Mouse (Mus musculus) intestine, embryonic 15.5 days (tissue): ENCODE measurements at regions not wholly inside any gene's neighbourhood (a gene's known extent, or its start where the extent isn't known, plus 50 kb on each side); places are given as distances from the start of the nearest gene placed in this dataset.
A peak's percentile ranks its signal among the peaks of the same experiment; 100 is the strongest.
"Not testable (repeated sequence)": the region's sequence is repeated elsewhere in the genome, so short reads cannot be mapped to it uniquely, and the experiment has no call there.

Experiments used
- ATAC-seq: fragments of 200-750 bp; cut with Nextera tagmentation; 2 replicates; pipeline ENCODE4 v1.8.0; 2017; ENCODE audit warnings: moderate TSS enrichment, moderate library complexity
- H3K27ac ChIP-seq: fragments of 300-500 bp; sonication (generic); 2 replicates; pipeline ENCODE4 v1.5.1; 2015; ENCODE audit warnings: mild to moderate bottlenecking, inconsistent platforms
- H3K27me3 ChIP-seq: fragments of 300-500 bp; sonication (generic); replicated peaks from 2 replicates; pipeline ENCODE4 v1.6.1; 2015; ENCODE audit warnings: inconsistent platforms
- H3K36me3 ChIP-seq: fragments of 300-500 bp; sonication (generic); 2 replicates; pipeline ENCODE4 v1.6.1; 2015; ENCODE audit warnings: inconsistent platforms
- H3K4me1 ChIP-seq: fragments of 300-500 bp; sonication (generic); replicated peaks from 2 replicates; pipeline ENCODE4 v1.6.1; 2015; ENCODE audit warnings: inconsistent platforms
- H3K4me2 ChIP-seq: fragments of 300-500 bp; sonication (generic); replicated peaks from 2 replicates; pipeline ENCODE4 v1.6.1; 2015; ENCODE audit warnings: mild to moderate bottlenecking, inconsistent platforms
- H3K4me3 ChIP-seq: fragments of 300-500 bp; sonication (generic); replicated peaks from 2 replicates; pipeline ENCODE4 v1.5.1; 2015; ENCODE audit warnings: inconsistent platforms
- H3K9ac ChIP-seq: fragments of 300-500 bp; sonication (generic); 2 replicates; pipeline ENCODE4 v1.6.1; 2015; ENCODE audit warnings: inconsistent platforms
- H3K9me3 ChIP-seq: fragments of 300-500 bp; sonication (generic); 2 replicates; pipeline ENCODE4 v1.6.1; 2016; ENCODE audit warnings: inconsistent platforms
- WGBS: fragments of 180-500 bp; shearing (Covaris S2); methylation state at CpG from one replicate; pipeline ENCODE4 v1.1.7; 2015; 5-methylcytosine and 5-hydroxymethylcytosine counted together

DNA sequence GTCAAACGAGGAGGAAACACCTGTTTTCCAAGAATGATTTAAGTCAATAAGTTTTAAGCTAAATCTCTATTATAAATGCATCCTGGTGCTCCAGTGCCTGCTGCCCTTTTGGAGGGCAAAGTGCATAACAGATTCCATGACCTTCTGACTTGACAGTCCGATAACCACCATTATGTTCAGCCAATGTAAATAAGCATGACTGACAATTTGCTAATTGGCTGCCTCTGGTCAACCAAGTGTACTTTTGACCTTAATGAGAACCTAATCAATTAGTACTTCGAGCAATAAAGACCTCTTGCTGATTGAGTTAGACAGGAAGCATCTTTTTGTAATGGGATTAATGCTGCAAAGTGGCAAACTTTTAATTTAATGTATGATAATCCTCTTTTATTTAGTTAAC lies 183.3 kb upstream of the Zfp770 start:
- H3K4me1 ChIP-seq = no peaks in the 10 kb centered on the region
- H3K4me3 ChIP-seq = no peak overlapping the region
- no peaks in the 10 kb centered on the region for H3K27me3 ChIP-seq
- no peak for ATAC-seq
- H3K36me3 ChIP-seq = no peaks in the 10 kb centered on the region
- no peak overlapping the region for H3K4me2 ChIP-seq
- H3K27ac ChIP-seq = no peak overlapping the region
- H3K9me3 ChIP-seq = no peaks in the 10 kb centered on the region
- no peak overlapping the region for H3K9ac ChIP-seq
- WGBS = 29% methylated on average over 3 of the region's 3 CpGs

DNA sequence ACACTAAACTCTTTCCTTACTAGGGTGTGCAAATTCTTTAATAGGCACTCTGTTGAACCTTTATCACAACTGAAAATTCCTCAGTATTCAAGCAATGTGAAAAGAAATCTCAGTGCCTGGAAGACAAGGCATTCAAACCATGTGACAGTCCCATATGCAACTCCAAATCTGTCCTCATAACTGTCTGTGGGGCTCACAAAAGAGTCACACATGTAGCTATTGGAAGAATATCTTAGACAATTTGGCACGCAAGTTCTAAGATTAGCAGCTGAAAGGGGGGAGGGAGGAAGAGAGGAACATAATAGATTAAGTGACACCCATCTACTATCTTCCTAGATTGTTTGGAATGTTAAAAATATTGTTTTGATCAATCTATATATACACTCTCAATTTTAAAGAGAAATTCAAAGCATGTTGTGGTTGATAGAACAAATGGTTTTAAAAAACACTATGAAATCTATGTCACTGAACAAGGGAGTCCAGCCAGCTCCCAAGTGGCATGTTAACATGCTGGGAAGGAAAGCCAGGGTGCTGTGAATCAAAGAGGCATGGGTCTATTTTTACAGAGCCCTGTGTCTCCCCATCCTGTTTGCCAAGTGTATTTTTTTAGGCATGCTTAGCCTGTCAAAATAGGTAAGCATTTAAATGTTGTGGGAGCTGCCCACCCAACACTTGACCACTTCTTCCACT lies 177.7 kb upstream of the Zfp770 start:
- H3K4me1 ChIP-seq = no peaks in the 10 kb centered on the region
- no peak overlapping the region for H3K4me2 ChIP-seq
- H3K4me3 ChIP-seq = no peak overlapping the region
- no peaks in the 10 kb centered on the region for H3K9me3 ChIP-seq
- H3K9ac ChIP-seq = no peak overlapping the region
- 72% methylated on average over 1 of the region's 1 CpGs for WGBS
- H3K27me3 ChIP-seq = no peaks in the 10 kb centered on the region
- H3K27ac ChIP-seq = no peak overlapping the region
- no peaks in the 10 kb centered on the region for H3K36me3 ChIP-seq
- no peak for ATAC-seq

DNA sequence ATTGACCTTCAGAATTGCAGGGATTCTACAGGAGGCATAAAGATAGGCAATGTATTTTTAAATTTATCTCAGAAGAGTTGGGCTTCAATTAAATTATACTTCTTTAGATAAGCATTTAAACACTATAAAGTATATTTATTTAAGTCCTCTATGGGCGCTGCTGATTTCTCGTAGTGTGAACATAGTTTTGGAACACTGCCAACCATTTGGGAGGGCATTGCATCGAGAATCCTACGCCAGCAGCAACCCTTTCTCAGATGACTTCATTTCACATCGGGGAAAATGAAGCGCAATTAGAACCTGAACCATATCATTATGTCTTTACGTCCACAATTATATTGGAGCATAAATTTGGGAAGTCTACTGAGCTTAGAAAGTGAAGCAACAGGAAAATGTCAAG lies 172.2 kb upstream of the Zfp770 start:
- ATAC-seq = no peak
- no peaks in the 10 kb centered on the region for H3K4me1 ChIP-seq
- no peaks in the 10 kb centered on the region for H3K27me3 ChIP-seq
- H3K4me2 ChIP-seq = no peak overlapping the region
- H3K36me3 ChIP-seq = no peaks in the 10 kb centered on the region
- H3K9ac ChIP-seq = no peak overlapping the region
- H3K4me3 ChIP-seq = no peak overlapping the region
- H3K9me3 ChIP-seq = no peaks in the 10 kb centered on the region
- no peak overlapping the region for H3K27ac ChIP-seq
- WGBS = 56% methylated on average over 7 of the region's 7 CpGs

DNA sequence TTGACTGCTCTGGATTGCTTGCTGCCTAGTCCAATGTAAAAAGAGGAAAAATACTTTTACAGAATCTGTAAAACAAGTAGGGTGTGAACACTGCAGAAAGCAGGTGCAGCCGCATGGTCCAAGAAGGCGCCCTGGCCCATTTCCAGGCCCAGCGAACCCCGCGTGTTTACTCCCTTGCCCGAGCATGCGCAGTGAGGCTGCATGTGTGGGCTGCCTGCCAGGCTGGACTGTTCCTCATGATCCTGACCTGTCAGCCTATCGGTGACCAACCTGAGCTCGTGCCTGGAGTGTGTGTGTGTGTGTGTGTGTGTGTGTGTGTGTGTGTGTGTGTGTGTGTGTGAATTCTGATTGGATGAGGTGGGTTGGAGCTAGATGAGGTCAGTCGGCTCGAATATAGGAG lies 152.6 kb upstream of the Zfp770 start:
- H3K36me3 ChIP-seq, H3K9ac ChIP-seq, H3K4me2 ChIP-seq, H3K9me3 ChIP-seq, H3K4me1 ChIP-seq, ATAC-seq, H3K27me3 ChIP-seq, H3K27ac ChIP-seq, H3K4me3 ChIP-seq: not testable (repeated sequence)
- WGBS = 79% methylated on average over 11 of the region's 11 CpGs

DNA sequence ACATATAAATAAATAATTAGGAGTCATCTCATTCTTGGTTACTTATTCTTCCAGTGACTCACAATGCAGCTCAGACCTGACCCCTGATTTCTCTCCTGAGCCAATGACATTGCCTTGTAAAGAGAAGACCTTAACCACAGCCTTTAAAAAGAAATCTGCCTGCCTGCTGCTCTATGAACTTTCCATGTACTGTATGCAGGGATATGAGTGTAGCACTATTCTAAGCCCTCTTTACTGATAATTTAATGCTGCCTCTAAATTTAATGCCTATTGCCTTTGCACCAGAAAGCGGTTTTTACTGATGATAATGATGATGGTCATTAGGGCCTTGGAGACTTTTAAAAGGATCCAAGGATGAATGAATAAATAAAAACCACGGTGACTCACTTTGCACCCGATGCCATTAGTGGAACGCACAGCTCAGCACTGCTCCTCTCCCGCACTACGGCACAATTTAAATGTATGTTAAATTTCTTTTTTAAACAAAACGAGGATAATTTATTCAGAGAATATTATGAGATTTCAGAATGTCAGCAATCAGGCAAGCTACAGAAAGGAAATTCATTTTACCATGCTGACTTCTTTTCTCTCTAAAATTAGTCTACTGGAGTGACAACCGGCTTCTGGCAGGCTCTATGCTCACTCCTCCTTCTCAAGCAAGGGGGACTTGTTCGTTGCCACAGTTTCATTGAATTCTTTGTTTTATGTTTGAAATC lies 139.5 kb upstream of the Zfp770 start:
- Histone ChIP-seq H3K4me3 (no peak overlapping the region), H3K27me3 (no peaks in the 10 kb centered on the region), H3K9ac (no peak overlapping the region), H3K36me3 (no peaks in the 10 kb centered on the region), H3K4me1 (no peaks in the 10 kb centered on the region), H3K4me2 (no peak overlapping the region), H3K9me3 (no peaks in the 10 kb centered on the region), H3K27ac (no peak overlapping the region)
- no peak for ATAC-seq
- 84% methylated on average over 9 of the region's 9 CpGs for WGBS

DNA sequence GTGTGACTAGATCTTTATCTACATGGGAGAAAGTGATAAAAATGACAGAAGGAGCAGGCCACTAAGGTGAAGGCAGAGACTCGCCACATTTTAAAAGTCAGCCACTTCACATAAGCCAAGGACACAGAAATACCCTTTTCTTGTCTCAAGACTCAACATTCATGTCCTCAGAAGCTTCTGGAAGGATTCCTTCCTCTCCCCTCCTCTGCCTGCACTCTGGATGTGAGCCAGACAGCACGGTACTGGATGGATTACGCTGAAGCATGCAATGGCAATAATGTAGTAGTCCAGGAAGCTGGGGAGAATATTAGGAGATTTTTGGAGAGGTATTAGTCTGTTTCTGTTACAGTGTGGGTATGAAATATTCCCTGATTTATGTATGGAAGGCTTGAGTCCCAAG lies 100.5 kb upstream of the Zfp770 start:
- WGBS = 53% methylated on average over 3 of the region's 3 CpGs
- Histone ChIP-seq H3K4me2 (no peak overlapping the region), H3K9ac (no peak overlapping the region), H3K4me3 (no peak overlapping the region), H3K36me3 (no peaks in the 10 kb centered on the region), H3K27ac (no peak overlapping the region), H3K9me3 (no peaks in the 10 kb centered on the region), H3K4me1 (no peaks in the 10 kb centered on the region), H3K27me3 (no peaks in the 10 kb centered on the region)
- no peak for ATAC-seq

DNA sequence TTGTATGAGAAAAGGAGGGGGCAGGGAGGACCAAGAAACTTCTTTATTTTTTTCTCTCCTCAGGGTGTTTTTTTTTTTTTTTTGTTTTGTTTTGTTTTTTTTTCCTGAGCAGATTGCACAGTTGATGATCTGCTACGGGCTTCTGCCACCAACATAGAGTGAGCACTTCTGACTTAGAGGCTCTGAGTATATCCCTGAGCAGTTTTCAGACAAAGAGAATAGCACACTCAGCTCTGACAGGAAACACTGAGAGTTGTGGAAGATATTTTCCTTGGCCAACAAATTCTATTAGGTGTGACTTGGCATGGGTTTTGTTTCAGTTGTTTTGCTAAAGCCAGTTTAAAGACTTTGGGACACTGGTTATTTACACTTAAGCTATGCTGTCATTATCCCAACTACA lies 93.8 kb upstream of the Zfp770 start:
- 57% methylated on average over 1 of the region's 1 CpGs for WGBS
- Histone ChIP-seq H3K9ac (no peak overlapping the region), H3K4me3 (no peak overlapping the region), H3K9me3 (no peaks in the 10 kb centered on the region), H3K4me2 (no peak overlapping the region), H3K27ac (no peak overlapping the region), H3K36me3 (no peaks in the 10 kb centered on the region), H3K27me3 (no peaks in the 10 kb centered on the region), H3K4me1 (no peaks in the 10 kb centered on the region)
- ATAC-seq = no peak

DNA sequence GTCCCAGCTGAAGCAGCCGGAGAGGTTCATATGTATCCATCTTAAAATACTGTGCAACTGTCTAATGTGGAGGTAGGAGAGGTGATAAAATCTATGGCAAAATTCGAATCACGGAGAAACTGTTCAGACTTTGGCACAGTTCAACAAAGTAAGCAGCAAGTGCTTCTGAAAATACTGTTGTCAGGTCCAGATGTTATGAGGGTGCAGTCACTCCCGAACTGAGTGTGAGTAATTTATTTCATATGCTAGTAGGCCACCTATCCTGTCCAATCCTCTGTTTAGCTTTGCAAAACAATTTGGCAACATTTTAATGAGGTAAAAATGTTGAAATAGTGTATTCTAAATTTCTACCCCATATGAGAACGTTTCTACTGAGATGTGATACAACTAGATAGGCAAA lies 90.1 kb upstream of the Zfp770 start:
- no peak for ATAC-seq
- Histone ChIP-seq H3K4me3 (no peak overlapping the region), H3K27me3 (no peaks in the 10 kb centered on the region), H3K27ac (no peak overlapping the region), H3K4me2 (no peak overlapping the region), H3K9me3 (no peaks in the 10 kb centered on the region), H3K4me1 (no peaks in the 10 kb centered on the region), H3K36me3 (no peaks in the 10 kb centered on the region), H3K9ac (no peak overlapping the region)
- WGBS = 80% methylated on average over 5 of the region's 5 CpGs

DNA sequence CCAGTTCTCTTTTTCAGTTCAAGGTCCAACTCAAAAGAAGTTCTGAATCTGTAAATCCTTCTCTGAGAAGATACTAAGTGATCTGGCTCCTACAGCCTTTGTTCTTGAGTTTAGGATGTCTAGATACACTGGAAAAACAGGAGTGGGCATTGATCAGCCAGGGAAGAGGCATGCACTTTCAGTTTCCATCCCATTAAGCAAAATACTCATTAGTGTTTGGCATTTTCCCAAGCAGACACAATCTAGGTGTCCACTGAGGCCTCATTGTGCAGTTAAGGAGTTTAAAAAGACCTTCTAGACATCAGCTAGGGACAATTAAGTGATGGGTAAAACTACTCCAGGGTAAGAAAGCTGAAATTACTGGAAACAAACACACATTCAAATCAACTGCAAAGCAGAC lies 74.3 kb upstream of the Zfp770 start:
- H3K9ac ChIP-seq = no peak overlapping the region
- H3K9me3 ChIP-seq = no peaks in the 10 kb centered on the region
- no peak for ATAC-seq
- H3K36me3 ChIP-seq = no peaks in the 10 kb centered on the region
- H3K4me3 ChIP-seq = no peak overlapping the region
- no peaks in the 10 kb centered on the region for H3K27me3 ChIP-seq
- no peaks in the 10 kb centered on the region for H3K4me1 ChIP-seq
- H3K27ac ChIP-seq = no peak overlapping the region
- no peak overlapping the region for H3K4me2 ChIP-seq

DNA sequence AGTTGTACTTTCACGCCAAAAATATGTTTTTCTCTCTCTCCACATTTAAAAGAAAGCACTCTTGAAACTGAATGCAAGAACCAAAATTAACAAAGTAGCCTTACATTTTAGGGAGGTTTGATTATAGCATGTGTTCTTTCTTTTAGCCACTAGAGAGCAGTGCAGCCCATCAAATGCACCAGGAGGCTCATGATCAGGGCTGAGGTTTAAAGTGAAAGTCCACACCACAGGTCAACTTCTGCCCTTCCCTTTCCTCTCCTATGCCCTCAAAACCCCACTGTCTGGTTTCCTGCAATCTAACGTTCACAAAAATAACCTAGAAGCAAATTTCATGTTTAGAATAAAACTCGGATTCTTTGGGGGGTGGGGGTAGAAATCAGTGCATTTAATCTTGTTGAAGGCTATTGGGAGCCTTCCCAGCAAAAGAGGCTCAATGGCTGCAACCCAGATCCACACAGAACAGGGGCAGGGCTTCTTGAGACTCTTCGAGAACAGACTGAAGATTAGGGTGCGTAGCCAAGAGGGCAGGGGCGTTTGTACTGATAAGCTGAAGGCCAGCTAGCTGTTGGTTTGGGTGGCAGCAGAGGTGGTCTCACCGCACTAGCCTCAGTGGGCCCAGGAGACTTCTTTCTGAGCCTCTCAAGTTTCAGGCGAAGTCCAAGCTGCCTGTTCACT lies 59.3 kb upstream of the Zfp770 start:
- no peaks in the 10 kb centered on the region for H3K9me3 ChIP-seq
- no peak overlapping the region for H3K9ac ChIP-seq
- H3K27me3 ChIP-seq = no peaks in the 10 kb centered on the region
- no peaks in the 10 kb centered on the region for H3K36me3 ChIP-seq
- H3K4me3 ChIP-seq = no peak overlapping the region
- WGBS = 38% methylated on average over 8 of the region's 8 CpGs
- peak overlapping the region; percentile 35; the same call in 1 of the 2 replicates for H3K4me2 ChIP-seq
- no peak overlapping the region for H3K27ac ChIP-seq
- no peaks in the 10 kb centered on the region; the same call in 1 of the 2 replicates for H3K4me1 ChIP-seq
- peak; percentile 89 for ATAC-seq

DNA sequence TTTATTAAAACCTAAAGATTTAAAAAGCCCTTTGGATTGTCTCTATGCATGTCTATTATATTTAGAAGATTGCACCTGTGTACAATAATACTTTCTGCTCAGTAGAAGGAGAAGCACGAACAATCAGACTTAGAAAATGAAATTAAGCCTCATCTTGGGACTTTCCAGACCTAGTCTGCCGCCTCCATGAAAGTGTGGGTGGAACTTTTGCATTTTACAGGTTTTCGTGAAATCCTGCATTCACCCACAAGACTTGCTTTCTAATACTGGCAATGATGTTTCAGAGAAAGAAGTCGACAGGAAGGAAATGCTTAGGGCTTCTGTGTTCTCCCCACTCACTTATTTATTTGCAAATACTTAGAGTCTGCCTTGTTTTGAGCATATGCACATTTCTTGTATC lies 58.3 kb upstream of the Zfp770 start:
- ATAC-seq = no peak
- no peak overlapping the region for H3K27ac ChIP-seq
- H3K9ac ChIP-seq = no peak overlapping the region
- no peaks in the 10 kb centered on the region; the same call in 1 of the 2 replicates for H3K4me1 ChIP-seq
- H3K36me3 ChIP-seq = no peaks in the 10 kb centered on the region
- no peaks in the 10 kb centered on the region for H3K9me3 ChIP-seq
- no peak overlapping the region for H3K4me2 ChIP-seq
- no peaks in the 10 kb centered on the region for H3K27me3 ChIP-seq
- H3K4me3 ChIP-seq = no peak overlapping the region
- 72% methylated on average over 4 of the region's 4 CpGs for WGBS
